Mouse (Mus musculus): ENCODE measurements around the gene Wdpcp.

DNA sequence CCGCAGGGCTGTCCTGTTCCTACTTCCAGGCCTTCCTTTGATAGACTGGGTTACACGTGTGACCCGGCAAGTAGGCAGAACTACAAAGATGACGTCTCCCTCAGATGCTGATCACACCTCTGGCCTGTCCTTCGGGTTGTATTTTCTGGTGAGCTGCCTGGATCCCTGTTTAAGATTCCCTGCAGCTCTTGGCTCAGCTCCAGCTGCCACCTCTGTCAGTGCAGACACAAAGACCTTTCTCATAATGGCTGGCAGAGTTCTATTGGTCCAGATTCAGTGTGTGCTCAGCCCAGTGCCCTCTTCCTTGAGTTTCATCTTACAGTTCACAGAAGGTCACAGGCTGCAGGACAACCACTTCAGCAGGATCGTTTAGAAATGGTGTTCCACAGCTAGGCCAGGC is 292.0 kb downstream of the Wdpcp start:
- no peak for TF ChIP-seq CTCF (IDR thresholded peaks at IDR 0.05; ENCODE audit: borderline replicate concordance, extremely low read depth, insufficient read depth, insufficient read length)
- no peak for TF ChIP-seq POLR2A (IDR thresholded peaks at IDR 0.05; ENCODE audit: borderline replicate concordance, extremely low read depth, insufficient read depth, insufficient read length, poor library complexity, severe bottlenecking)
